Mouse (Mus musculus) embryo, embryonic 11 days (tissue): ENCODE measurements around the gene Slc22a12.
A peak's percentile ranks its signal among the peaks of the same experiment; 100 is the strongest.

Source experiments
- DNase-seq: peaks from one replicate; pipeline ENCODE4 v3.0.0-alpha.2; 2015

The Slc22a12 gene

GRCm38 (mm10) chr19:6542367-6543034 is at the start of gene Slc22a12:
Slc22a12 (minus strand) TSS chr19:6543032.
- DNase-seq, result no peak

GRCm38 (mm10) chr19:6572001-6572400 is 29.2 kb upstream of the Slc22a12 start:
- no peak for DNase-seq

GRCm38 (mm10) chr19:6571476-6571875 is 28.6 kb upstream of the Slc22a12 start:
- no peak for DNase-seq

DNA sequence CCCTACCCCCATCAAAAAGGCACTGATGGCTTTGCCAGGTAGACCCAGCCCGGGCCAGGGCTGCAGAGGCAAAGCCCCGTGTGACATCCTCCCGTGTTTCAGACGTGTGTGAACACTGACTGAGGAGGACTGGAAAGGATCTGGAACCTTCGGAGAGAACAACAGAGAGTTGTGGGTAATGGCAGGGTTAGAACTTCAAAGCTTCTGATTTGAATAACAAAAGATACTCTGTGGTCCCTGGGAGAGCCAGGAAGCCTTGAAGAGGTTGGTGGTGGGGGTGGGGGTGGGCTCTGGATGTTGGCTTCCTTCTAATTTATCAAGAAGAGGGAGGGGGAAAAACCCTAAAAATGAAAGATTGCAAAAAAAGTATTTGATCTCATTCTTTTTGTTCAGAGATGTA is 26.7 kb upstream of the Slc22a12 start:
- DNase-seq, result no peak

- DNase-seq, result no peak
These were observed 26.2 kb upstream of the Slc22a12 start for GRCm38 (mm10) chr19:6569021-6569420.

GRCm38 (mm10) chr19:6566450-6566849 is 23.6 kb upstream of the Slc22a12 start:
- DNase-seq, result no peak

GRCm38 (mm10) chr19:6565136-6565535 is 22.3 kb upstream of the Slc22a12 start:
- no peak for DNase-seq

- no peak for DNase-seq
These were observed 17.5 kb upstream of the Slc22a12 start for GRCm38 (mm10) chr19:6560246-6560815.

DNA sequence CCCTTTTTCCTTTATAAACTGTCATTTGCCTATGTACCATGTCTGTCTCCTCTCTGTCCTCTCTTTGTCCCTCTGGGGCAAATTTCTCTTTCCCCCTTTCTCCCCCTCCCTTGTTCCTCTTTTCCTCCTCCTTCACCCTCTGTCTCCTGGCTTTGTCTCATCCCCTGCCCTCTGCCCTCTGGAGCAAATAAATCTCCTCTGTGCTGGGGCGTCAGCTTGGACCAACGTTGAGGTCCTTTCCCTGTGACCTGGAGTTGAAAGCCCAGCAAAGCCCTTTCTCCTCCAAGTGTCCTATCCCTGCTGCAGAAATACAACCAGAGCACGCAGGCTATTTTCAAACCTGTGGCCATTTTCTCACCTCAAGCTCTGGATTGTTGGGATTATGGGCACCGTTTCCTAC is 16.7 kb upstream of the Slc22a12 start:
- DNase-seq, result no peak

DNA sequence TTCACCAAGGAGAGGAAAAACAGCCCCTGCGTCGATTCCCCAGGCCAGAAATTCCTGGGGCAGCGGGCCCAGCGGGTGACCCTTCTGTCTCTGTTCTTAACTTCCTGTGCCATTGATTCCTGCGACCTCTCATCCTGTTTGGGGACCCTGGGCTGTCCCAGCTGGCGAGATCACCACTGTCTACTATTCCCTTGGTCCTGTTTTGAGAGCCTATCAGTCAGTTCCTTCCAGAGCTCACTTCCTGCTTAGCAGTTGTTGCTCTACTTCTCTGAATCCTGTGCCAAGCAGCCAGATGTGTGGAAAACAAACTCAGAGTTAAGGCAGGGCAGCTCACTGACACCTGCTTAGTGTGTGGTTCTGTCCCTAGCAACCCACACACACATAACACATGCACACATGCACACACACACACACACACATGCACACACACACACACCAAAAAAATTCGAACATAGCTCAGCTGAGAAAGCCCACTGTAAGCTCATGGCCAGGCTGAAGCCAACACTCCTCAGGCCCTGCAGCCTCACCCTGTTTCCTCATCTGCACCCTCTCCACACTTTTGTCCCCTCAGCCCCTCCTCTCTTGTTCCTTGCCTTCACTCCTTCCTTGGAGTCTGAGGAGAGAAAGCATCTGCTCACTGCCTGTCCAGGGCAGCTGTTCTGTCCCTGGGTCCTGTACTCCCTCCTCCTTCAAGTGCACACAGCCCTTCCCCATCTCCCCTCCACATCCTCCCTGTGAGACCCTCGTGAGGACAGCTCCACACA is 11.2 kb upstream of the Slc22a12 start:
- DNase-seq, result peak; percentile 30

GRCm38 (mm10) chr19:6553174-6553573 is 10.3 kb upstream of the Slc22a12 start:
- no peak for DNase-seq

DNA sequence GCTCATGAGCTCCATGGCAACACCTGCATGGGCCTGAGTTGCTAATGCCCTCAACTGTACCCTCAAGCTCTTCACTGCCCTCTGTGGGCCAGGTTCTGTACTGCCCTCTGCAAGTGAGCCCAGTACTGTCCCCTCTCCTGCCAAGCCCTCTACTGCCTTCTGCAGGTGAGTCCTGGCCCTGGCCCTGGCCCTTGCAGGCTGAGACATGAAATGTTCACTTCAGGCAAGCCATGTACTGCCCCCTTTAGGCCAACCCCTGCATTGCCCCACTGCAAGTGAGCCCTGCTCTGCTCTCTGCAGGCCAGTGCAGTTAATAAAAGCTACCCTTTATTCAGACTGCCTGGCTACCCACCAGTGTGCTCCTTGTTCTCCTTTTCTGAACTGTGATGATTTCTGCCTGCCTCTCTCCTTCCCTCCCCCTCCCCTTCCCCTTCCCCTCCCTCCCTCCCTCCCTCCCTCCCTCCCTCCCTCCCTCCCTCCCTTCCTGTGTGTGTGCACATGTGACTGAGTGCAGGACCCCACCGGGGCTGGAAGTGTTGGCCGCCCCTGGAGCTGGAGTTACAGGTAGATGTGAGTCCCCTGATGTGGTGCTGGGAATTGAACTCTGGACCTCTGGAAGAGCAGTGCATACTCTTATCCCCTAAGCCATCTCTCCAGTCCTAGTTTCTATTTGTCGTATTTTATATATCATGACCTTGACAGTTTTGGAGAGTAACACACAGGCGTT is 9.6 kb upstream of the Slc22a12 start:
- DNase-seq, result peak; percentile 39

DNA sequence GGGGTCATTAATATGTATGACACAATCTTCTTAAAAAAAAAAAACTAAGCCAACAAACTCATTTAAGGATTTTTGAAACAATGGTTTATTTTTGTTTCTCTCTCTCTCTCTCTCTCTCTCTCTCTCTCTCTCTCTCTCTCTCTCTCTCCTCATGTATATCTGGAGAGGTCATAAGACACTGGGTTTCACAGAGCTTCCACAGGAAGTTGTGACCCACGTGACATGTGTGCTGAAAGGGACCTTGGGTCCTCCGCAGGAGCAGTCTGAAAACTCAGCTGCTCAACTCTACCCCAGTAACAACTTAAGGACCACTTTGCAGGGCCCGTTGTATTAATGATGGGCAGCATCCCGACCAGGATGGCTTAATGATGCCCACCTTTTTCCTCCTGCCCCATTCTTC is 8.4 kb upstream of the Slc22a12 start:
- no peak for DNase-seq

DNA sequence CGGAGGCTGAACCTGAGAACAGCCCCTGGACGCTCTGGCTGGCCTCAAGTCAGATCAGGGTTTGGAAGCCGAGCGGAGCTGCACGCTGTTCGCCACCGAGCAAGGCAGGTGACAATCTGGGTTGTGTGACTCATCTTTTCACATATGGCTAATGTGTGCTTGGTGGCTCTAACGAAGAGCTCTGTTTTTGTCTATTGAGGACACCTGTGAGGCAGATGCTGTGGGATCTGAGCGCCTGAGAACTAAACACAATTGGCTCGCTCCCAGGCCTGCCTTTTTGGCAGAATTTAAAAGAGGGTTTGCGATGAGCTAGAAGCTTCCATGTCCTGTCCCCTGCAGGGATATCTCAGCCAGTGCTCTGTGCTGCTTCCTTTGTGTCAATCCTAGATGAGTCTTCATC is 6.7 kb upstream of the Slc22a12 start:
- DNase-seq, result no peak

- DNase-seq, result no peak
These were observed 5.9 kb upstream of the Slc22a12 start for GRCm38 (mm10) chr19:6548431-6549410.

- DNase-seq, result no peak
These were observed 5.0 kb upstream of the Slc22a12 start for GRCm38 (mm10) chr19:6547801-6548200.

DNA sequence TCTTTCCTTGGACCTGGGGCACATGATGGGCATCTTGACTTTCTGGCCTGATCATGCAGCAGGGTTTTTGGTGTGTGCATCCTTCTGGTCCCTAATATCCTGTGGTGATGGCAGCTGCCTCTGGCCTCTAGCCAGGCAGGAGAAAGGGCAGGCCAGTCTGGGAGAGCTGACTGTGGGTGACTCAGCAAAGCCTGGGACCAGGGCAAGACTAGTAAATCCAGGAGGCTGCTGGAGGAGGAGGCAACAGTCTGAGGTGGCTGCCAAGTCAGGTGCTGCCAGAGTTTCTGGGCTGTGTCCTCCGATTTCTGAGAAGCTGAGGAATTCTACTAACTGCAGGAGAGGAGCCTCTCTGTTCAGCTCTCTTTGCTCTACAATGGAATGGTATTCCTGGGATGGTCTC is 3.3 kb upstream of the Slc22a12 start:
- no peak for DNase-seq

- DNase-seq, result no peak
These were observed 2.6 kb upstream of the Slc22a12 start for GRCm38 (mm10) chr19:6545481-6545880.

DNA sequence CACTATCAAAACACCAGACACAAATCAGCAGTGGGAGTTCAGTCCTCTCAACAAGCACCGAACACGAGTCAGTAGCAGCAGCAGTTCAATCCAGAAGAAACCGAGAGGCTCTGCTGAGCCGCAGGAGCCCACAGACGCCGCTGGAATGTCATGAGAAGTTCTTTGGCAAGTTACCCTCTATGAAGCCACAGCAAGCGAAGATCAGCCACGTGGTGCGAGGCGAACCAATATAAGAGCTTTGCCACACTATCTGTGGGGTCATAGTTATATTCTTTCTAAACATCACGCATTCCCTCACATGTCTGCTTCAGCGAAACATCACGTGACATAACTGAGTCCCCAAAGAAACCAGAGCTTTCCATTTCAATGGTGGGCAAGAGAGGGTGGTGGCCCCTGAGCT is 1.9 kb upstream of the Slc22a12 start:
- DNase-seq, result no peak

DNA sequence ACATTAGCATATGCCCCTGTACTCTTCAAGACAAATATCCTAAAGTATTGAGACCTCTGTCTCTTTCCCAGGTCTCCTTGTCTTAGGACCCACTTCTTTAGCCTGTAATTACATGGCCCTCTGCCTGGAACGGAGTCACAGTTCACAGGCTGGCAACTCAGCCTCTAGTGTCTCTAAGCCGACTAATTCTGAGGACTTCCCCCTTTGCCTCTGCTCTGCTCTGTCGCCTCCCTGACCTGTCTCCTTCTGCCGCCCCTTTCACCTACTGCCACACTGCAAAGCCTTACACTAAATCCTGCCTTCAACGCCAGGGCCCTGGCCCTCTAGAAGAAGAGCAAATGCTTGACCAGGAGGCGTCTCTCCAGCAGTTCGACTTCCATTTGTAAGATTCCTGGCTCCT is 686 bp upstream of the Slc22a12 start:
- DNase-seq, result no peak

GRCm38 (mm10) chr19:6543035-6543383 is 177 bp upstream of the Slc22a12 start:
- no peak for DNase-seq

DNA sequence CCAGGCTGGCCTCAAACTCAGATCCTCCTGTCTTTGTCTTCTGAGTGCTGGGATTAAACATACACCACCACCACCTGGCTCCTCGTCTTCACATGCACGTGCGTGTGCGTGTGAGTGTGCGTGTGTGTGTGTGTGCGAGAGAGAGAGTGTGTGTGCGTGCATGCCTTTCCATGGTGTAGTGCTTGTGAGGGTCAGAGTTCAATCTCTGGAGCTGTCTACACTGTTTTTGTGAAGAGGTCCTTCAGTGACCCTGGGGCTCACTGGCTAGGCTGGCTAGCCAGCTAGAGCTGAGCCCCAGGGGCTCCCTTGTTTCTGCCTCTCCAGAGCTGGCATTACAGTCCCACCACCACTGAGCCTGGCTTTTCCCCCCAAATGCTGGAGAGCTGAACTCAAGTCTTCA is 1.3 kb downstream of the Slc22a12 start:
- no peak for DNase-seq
